Mouse (Mus musculus): ENCODE measurements around the gene Lpar5.

Lpar5 gene

DNA sequence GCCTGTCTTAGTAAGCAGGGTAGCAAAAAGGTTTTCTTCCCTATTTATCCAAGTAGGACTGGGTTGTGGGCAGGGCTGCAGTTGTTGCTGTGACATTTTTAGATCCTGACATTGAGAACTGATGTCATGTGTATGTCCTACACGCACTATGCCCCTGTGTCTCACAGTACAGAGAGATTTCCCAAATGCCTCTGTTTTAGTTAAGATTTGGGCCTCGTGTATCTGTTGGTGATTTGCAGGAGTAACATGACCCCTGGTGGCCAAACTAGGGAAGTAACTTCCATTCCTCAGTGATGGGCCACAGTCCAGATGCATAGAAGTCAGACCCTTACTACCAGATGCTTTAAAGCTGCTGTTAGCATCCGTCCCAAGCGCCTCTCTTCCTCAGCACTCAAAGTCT is 16.7 kb downstream of the Lpar5 start:
- DNase-seq (ENCODE audit: low spot score) = peak; percentile 67

DNA sequence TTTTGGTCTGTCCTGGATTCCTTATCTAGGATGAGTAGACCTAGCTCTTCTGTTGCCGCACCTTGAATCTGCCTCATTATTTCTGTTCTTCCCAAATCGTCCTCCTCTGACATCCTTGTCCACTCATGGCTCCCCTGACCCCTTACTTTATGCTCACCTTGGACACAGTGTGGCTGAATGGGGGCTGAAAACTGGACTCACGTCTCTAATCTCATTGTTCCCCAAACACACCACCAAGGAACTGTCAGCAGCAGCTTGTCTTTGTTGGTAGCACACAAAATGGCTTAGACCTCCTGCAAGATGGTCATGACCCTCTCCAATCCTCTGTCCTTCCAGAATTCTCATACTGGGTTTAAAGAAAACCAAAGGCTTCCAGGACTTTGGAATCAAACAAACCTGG is 20.2 kb downstream of the Lpar5 start:
- no peak for DNase-seq (ENCODE audit: low spot score)

DNA sequence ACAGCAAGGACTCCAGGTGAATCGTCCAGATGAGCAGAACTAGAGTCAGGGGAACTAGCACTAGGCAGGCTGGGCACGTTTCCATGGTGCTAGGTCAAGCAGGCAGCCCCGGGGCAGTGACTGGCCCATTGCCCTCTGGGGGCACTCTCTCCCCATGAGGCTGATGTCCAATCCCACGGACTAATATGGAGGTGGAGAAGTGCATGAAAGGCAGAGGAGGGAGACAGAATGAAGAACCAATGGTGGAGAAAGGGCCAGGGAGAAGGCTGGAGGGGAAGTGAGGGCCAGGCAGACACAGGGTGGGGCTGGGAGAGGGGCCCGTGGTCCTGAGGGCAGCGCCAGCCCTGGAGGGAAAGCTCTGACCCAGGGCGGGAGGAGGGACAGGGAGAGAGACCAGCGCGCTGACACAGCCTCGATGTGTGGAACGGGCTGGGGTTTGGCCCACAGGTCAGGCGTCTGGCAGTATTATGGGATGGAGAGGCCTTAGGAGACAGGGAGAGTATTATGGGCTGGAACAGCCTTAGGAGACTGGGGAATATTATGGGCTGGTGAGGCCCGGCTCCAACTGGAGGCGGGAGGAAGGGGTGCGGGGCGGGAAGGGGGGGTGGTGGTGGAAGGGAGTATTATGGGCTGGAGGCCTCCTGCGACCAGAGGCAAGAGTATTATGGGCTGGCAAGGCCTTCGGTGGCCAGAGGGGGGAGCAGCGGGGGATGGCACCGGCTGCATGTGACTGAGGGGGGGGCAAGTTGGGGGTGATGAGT is 21.0 kb downstream of the Lpar5 start:
- DNase-seq (ENCODE audit: low spot score) = peak; percentile 89

DNA sequence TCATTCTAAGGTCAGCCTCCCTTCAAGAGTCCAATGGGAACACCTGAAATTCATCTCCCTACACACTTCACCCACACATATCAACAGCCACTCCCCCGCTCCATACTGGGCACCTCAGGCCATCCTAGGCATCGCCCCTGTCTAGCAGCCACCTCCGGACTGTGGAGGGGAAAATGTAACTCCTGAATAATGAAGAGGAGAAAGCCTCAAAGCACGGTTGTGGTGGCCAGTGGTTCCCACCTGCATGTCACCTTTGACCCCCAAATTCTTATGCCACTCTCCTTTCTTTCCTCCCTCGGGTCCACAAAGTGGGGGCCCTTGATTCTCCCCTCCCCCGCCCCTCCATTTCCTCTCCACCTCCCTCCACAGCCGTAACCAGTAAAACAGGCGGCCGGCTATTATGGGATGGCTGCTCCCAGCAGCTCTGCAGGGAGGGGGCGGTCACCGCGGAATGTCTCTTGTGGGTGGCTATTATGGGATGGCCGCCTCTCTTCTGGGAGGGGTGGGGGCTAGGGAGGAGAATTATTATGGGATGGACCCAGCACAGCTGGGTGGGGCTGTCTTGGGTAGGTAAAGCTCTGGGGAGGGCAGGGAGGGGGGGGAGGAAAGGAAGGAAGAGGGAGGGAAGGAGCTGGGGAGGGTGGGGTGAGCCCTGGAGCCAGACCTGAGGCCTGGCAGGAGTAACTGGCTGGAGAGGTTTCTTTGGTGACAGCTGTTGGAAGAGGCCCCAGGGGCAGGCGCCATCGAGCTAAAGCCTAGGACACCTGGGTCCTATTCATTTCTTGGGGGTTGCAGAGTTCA is 22.0 kb downstream of the Lpar5 start:
- DNase-seq (ENCODE audit: low spot score) = peak; percentile 87

DNA sequence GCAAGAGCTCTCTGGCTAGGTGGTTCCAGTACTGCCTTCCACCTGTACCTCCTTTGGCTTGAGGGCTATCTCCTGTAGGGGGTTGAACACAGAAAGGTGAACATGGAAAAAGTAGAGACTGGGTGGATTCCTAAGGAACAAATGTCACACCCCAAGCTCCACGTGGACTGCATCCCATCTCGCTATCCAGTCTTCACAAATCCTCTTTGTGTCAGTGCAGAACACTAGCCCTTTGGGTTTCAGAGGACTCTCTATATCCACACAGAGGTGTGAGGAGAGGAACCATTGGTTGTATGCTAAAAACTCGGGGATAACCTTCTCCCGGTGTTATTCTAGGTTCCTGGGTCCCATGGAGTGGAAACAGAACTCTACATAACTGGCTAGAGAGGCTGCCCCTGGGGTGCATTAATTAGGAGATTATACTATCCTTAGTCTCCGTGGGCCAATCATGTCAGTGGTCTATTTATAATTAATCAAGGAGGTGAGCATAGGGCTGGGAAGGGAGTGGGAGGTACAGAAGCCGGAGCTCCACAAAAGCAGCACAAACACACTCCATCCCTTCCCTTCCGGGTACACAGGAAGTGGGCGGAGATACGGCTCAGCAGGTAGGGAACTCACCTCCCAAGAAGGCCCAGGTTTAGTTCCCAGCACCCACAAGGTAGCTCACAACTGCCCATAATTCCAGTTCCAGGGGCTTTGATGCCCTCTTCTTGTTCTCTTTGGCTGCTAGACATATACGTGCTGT is 22.8 kb downstream of the Lpar5 start:
- no peak for DNase-seq (ENCODE audit: low spot score)

DNA sequence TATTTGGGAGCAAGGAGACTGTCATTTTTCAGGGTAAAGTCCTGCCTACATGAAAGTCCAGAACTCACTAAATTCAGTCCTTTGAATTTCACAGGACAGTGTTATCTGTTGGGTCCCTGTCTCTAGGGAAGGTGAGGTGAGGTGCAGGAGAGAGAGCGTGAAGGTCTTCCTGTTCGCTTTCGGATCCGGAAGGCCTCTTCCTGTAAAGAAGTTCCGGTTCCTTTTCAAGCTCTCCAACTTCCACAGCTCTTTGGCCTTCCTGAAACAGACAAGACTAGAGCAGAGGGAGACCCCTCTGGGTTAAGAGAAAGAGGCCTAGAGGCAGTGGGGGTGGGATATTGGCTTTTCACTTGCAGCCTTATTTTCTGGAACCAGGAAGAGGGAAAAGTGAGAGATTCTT is 24.7 kb downstream of the Lpar5 start:
- DNase-seq (ENCODE audit: low spot score) = no peak

DNA sequence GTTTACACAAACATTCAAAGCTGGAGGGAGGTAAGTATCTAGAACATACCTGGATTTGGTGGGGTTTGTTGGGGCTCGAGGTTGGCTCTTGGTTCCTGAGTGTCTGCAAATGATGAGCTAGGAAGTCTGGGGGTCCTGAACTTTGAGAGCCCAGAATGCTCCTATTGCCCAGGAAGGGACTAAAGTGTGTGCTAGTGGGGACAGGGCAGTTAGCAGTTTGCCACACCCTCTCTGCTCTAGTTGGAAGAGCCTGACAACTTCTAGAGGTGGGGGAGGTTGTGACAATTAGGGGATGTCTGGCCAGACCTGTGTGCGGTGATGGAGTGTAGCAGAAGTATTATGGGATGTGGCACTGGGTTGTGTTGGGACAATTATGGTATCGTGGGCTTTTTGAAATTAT is 27.1 kb downstream of the Lpar5 start:
- DNase-seq (ENCODE audit: low spot score) = no peak

DNA sequence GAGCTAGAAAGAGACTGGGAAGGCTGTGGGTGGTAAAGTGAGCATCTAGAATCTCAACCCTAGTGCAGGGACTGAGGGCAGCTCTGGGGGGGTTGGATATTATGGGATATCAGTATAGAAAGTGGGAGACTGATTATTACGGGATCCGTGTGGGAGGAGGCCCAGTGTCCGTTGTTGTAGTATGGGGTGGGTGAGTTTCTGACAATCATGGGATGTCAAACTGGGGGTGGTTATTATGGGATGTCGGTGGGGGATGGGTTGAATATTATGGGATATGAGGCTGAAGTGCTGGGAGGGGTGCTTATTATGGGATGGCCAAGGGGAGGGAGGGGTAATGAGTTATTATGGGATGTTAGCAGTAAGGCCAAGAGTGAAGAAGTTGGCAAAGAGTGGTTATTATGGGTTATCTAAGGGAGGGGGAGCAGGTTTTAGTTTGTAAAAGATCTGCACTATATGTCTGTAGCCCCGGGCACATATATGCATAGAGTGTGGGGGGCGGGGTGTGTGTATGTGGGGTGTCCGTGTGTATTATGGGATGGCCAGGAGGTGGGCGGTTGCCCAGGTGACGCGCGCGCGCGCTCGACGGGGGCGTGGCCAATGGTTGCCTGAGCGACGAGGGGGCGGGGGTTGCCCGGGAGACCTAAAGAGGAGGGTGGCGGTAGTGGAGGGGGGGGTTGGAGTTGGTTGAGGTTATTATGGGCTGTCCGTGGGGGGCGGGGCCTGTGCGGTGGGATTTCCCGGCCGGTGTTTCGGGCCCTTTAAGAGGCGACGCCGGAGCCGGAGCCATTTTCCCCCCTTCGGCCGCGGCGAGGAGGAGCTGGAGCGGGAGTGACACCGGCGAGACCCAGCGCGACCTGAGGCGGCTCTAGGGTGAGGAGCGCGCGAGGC is 27.9 kb downstream of the Lpar5 start, which contains the start of gene Chd4:
Gene Chd4 (plus strand): TSS at position 591 of the 888 bp plus-strand sequence.
- DNase-seq (ENCODE audit: low spot score) = peak; percentile 99

DNA sequence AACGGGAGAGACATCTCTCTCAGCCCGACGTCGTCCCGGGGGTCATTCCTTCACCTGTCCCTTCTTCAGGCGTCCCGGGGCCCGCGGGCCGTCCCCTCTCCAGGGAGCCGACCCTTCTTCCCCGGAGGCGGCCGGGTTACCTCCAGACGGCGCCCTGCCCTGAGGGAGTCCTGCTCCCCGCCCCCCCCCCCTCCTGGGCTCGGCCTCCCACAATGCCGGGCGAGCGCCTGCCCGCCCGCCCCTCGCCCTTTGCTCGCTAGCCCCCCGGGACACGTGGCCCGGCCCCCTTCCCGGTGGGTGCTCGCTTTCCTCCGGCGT is 28.5 kb downstream of the Lpar5 start:
- DNase-seq (ENCODE audit: low spot score) = no peak

DNA sequence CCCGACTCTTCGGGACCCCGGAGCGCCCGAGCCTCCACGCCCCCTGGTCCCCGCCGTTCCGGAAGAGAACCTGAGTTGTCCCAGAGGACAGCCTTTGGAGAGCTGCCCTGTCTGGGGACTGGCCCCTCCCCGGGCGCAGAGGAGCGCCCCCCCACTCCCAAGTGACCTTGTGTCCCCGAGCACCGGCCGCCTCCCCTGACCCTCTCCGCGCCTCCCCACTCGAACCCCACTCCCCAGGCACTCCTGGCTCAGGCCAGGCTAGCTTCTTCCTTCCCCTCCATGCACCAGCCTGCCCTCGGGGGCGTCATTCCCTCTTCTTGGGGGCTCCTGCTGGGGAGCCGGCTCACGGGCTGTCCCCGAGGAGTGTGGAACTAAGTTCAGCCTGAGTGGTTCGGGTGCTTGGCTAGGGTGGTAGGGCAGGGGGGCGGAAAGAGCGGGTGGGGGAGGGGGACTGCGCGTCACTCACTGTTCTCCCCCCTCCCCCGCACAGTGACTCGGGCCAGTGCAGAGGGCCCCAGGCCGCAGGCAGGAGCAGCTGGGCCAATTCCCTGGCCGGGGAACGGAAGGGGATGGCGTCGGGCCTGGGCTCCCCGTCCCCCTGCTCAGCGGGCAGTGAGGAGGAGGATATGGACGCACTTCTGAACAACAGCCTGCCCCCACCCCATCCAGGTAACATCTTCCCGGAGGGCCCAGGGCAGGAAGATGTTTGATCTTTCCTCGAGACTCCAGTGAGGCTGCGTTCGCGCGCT is 29.1 kb downstream of the Lpar5 start:
- peak; percentile 85 for DNase-seq (ENCODE audit: low spot score)

DNA sequence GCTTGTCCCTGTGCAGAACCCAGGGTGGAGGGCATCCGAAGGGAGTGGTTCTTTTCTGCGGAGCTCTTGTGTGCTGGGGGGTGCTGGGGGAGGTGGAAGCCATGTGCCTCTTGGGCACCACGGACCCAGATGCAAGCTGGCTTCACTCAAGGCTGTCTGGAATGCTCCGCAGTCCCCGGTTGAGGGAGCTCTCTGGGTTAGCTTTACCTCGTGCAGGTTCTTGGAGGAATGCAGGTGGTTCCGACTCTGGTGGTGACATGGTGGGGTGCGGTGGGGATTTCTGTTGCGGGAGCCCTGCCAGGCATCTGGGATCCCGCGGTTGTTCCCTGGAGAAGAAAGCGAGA is 29.6 kb downstream of the Lpar5 start:
- peak; percentile 59 for DNase-seq (ENCODE audit: low spot score)

DNA sequence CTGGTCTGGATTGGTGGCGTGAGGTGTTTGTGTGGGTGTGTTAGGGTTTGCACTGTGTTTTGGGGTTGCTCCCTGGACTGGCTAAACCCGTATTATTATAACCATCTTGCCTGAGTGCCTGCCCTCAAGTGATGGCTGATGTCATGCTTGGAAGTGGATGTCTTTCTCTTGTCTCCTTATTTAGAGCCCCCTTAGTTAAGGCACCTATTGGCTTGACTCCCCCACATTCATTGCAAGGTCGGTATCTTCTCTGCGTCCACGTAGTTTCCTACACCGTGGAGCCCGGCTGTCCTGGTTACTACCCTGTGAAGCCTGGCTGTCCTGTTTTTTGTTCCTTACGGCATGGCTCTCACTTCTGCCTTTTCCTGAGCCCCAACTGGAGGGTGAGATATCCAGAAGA is 30.2 kb downstream of the Lpar5 start:
- no peak for DNase-seq (ENCODE audit: low spot score)

DNA sequence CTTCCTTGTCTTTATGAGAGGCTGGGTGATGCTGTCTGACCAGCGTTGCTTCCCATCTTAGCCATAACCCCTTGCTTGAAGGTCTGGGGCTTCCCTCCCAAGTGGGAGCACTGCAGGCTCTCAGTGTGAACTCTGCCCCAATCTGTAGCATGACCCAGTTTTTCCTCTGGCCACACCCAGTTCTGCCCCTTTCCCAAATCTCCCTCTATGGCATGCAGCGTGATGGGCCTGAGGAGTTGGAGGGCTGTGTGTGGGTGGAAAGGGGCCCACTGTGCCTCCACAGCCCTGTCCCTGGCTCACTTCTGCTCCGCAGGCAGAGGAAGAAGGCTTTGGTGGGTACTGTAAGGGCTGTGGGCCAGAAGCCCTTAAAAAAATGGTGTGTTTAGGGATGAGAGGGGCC is 30.8 kb downstream of the Lpar5 start:
- DNase-seq (ENCODE audit: low spot score) = no peak

DNA sequence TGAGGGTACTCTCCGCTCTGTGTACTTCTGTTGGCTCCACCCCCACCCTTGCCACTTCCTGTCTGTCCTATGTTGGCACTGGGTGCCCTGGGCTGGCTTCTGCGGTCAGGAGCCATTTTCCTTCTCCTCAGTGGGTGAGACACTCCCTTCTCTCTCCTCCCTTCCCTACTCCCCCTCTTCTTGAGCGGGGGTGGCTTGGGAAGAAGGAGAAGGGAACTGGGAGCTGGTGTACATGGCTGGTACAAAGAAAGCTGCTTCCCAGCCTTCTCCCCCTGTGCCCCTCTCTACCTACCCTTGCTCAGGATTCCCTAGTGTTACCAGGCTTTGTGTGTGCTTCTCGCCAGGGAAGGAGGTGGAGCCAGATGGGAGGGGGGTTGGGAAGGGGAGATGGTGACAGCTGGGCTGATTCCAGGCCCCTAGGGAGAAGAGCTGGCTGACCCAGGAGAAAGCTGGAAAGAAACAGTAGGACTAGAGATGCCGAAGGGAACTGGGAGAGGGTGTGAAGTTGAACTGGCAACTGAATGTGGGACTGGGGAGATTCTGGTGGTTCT is 31.8 kb downstream of the Lpar5 start:
- no peak for DNase-seq (ENCODE audit: low spot score)

DNA sequence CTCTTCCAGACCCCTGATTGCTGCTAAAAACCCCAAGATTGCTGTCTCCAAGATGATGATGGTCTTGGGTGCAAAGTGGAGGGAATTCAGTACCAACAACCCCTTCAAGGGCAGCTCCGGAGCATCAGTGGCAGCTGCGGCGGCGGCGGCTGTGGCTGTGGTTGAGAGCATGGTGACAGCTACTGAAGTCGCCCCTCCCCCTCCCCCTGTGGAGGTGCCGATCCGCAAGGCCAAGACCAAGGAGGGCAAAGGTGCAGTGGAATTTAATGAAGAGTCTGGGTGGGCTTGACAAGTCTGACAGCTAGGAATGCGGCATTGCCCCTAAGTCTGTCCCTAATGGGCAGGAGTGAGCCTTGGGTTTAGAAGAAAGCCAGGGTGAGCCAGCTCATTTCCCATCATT is 33.7 kb downstream of the Lpar5 start:
- DNase-seq (ENCODE audit: low spot score) = no peak

DNA sequence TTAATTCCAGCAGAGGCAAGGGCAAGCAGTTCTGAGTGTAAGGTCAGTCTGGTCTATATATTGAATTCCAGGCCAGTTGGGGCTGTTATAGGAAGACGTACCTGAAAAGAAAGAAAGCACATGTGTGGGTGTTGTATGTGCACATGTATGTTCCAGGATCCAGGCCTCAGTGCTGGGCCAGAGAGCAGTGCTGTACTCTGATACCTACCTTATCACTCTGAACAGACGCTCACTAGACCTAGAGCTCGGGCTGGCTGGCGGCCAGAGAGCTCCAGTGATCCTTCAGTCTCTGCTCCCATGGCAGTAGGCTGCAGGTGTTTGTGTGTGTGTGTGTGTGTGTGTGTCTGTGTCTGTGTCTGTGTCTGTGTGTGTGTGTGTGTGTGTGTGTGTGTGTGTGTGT is 36.5 kb downstream of the Lpar5 start:
- no peak for DNase-seq (ENCODE audit: low spot score)

DNA sequence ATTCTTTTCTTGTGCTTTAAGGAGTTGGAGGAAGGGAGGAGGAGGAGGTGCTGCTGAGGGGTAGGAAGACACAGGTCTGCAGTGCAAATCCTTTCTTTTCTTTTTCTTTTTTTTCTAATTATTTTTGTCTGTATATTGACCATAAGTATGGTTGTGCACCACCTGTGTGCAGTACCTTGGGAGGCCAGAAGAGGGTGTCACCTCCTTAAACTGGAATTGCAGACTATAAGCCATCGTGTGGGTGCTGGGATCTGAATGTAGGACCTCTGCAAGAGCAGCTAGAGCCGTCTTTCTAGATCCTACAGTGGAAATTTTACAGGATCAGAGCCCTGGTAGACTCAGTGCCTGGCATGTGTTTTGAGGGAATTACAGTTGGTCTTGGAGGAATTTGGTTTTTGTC is 40.0 kb downstream of the Lpar5 start:
- no peak for DNase-seq (ENCODE audit: low spot score)

DNA sequence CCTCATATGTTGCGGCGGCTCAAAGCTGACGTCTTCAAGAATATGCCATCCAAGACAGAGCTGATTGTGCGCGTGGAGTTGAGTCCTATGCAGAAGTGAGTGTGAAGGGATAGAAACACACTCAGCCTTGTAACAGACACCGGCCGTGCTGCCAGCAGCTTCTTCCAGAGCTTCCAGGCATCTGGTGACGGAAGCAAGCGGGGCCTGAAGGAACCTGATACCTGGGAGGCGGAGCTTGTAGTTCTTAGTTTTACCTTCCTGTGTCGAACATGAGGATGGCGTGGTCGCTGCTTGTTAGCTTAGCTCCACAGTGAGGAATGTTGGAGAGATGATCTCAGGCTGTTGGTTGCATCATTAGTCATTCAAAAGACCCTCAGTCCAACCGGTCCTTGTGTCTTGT is 41.7 kb downstream of the Lpar5 start:
- no peak for DNase-seq (ENCODE audit: low spot score)

DNA sequence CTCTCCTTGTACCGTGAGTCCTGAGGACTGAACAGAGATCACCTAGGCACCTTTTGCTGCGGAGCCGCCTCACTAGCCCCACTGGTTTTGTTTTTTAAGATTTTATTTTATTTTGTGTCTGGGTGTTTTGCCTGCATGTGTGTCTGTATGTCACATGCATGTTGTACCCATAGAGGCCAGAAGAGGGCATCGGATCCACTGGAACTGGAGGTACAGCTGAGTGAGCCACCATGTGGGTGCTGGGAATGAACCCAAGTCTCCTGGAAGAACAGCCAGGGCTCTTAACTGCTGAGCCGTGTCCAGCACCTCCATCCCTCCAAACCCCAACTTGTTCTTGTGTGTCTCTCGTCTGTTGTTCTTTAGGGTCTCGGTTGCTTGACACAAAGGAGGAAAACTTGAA is 43.2 kb downstream of the Lpar5 start:
- peak; percentile 68 for DNase-seq (ENCODE audit: low spot score)

DNA sequence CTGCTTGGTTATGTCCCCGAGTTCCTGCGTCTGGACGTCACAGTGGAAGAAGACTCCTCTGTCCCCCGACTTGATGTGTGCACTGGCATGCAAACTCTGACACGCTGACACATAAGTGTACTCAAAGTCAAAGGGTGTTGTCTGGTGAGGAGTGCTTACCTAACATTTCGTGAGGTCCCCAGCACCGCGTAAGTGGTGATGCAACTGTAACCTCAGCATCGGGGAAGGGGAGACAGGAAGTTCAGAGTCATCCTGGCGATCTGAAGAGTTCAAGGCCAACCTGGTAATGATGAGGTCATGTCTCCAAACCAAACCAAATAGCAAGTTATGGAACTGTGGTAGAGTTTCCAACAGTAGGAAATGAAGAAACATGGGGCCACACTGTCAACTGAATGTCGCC is 44.8 kb downstream of the Lpar5 start:
- no peak for DNase-seq (ENCODE audit: low spot score)

DNA sequence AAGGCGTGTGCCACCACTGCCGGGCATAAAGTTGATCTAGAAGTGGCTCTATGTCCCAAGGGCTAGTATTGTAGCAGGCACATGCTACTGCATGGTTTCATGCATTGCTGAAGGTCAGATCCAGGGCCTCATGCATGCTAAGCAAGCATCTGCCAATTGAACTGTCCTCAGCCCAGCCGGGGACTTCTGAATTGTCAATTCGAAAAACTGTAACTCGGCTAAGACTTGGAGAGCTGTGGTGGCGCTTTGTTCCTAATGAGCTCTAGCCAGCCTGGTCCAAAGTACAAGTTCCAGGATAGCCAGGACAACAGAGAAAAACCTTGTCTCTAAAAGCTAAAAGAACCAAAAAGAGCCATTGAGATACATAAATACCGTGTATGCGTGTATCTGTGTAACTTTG is 51.7 kb downstream of the Lpar5 start:
- DNase-seq (ENCODE audit: low spot score) = no peak

All from testis, postnatal 10 days (tissue).